Mouse (Mus musculus) liver, embryonic 14.5 days (tissue): Measurements from ENCODE around the gene Naa80. TPM values are rescaled to one million over a fixed set of nuclear protein-coding genes. Genes with fewer than 3 reads are reported as not detected.
A peak's percentile ranks its signal among the peaks of the same experiment; 100 is the strongest.

ENCODE experiments used
- ATAC-seq: fragments of 200-750 bp; cut with Nextera tagmentation; 2 replicates; pipeline ENCODE4 v1.8.0; 2017; ENCODE audit warnings: moderate number of reproducible peaks, mild to moderate bottlenecking, moderate library complexity; ENCODE audit not compliant: insufficient read depth
- DNase-seq, 3 experiments: peaks; one replicate each; pipeline ENCODE4 v3.0.0-alpha.2; 2012 to 2013; ENCODE audit warnings: low read depth in 3 of 3, low spot score in 3 of 3
- H3K27ac ChIP-seq: fragments of 300-500 bp; sonication (generic); 2 replicates; pipeline ENCODE4 v1.5.1; 2014; ENCODE audit warnings: moderate library complexity, mild to moderate bottlenecking, control low read depth, inconsistent platforms
- H3K27me3 ChIP-seq: fragments of 300-500 bp; sonication (generic); 2 replicates; pipeline ENCODE4 v1.6.1; 2014; ENCODE audit warnings: mild to moderate bottlenecking, low read length, moderate library complexity; ENCODE audit not compliant: control insufficient read depth, insufficient read depth
- H3K36me3 ChIP-seq: fragments of 300-500 bp; sonication (generic); replicated peaks from 2 replicates; pipeline ENCODE4 v1.6.1; 2014; ENCODE audit warnings: low read depth; ENCODE audit not compliant: control insufficient read depth, insufficient read depth
- H3K4me1 ChIP-seq, 2 experiments: fragments of 200-500 bp in 1 of 2; fragments of 300-500 bp in 1 of 2; sonication (generic) in 1 of 2; replicated peaks; 2 replicates each; pipeline ENCODE4 v1.6.1; 2012 to 2014; ENCODE audit warnings: antibody characterized with exemption in 1 of 2, inconsistent platforms in 1 of 2, low read length in 1 of 2; ENCODE audit not compliant: control insufficient read depth in 2 of 2, insufficient read depth in 2 of 2
- H3K4me2 ChIP-seq: fragments of 300-500 bp; sonication (generic); 2 replicates; pipeline ENCODE4 v1.6.1; 2014; ENCODE audit warnings: low read depth, mild to moderate bottlenecking, control low read depth, moderate library complexity
- H3K4me3 ChIP-seq, 2 experiments: fragments of 200-500 bp in 1 of 2; fragments of 300-500 bp in 1 of 2; sonication (generic) in 1 of 2; 2 replicates each; pipeline ENCODE4 v1.5.1; 2012 to 2014; ENCODE audit warnings: low read depth in 2 of 2, low read length in 2 of 2, mild to moderate bottlenecking in 2 of 2, control low read depth in 1 of 2, inconsistent platforms in 1 of 2, moderate library complexity in 1 of 2; ENCODE audit not compliant: insufficient read depth in 1 of 2
- H3K9ac ChIP-seq: fragments of 300-500 bp; sonication (generic); replicated peaks from 2 replicates; pipeline ENCODE4 v1.6.1; 2014; ENCODE audit warnings: mild to moderate bottlenecking, control low read depth, moderate library complexity
- H3K9me3 ChIP-seq: fragments of 300-500 bp; sonication (generic); 2 replicates; pipeline ENCODE4 v1.6.1; 2016; ENCODE audit warnings: low read length, mixed read lengths; ENCODE audit not compliant: control insufficient read depth
- CTCF ChIP-seq: IDR thresholded peaks from 2 replicates; pipeline ENCODE4 v1.5.1; 2016; ENCODE audit warnings: antibody characterized with exemption, low read depth, control low read depth
- EP300 ChIP-seq: IDR thresholded peaks from 2 replicates; pipeline ENCODE4 v1.6.1; 2016; ENCODE audit warnings: antibody characterized with exemption, low read depth
- WGBS: fragments of 180-500 bp; shearing (Covaris S2); extraction: QIAGEN DNeasy Blood & Tissue Kit; methylation state at CpG from one replicate; pipeline ENCODE4 v1.1.7; 2014; ENCODE audit not compliant: insufficient replicate concordance; 5-methylcytosine and 5-hydroxymethylcytosine counted together
- polyA plus RNA-seq, 2 experiments: library from polyadenylated mRNA; depleted of rRNA in 1 of 2; stranded (reverse) in 1 of 2; unstranded in 1 of 2; fragments of >200 nt; fragmentation: Nextera tagmentation in 1 of 2; extraction: Ambion mirVana in 1 of 2; gene quantifications; 2 replicates each; pipeline versions ENCODE4 v1.2.1 to v1.2.3; 2012 to 2014

Gene Naa80
- polyA plus RNA-seq, 2 experiments: 8.9 to 11.4 TPM

GRCm38 (mm10) chr9:107609433-107609830 is 30.7 kb downstream of the Naa80 start:
- no peak overlapping the region for H3K4me3 ChIP-seq
- no peak for DNase-seq
- H3K36me3 ChIP-seq: no peaks in the 10 kb centered on the region
- no peaks in the 10 kb centered on the region for H3K9me3 ChIP-seq
- H3K27ac ChIP-seq: no peak overlapping the region
- 72% methylated on average over 4 of the region's 4 CpGs for WGBS
- H3K9ac ChIP-seq: no peak overlapping the region
- H3K4me1 ChIP-seq: peaks cover 5 to 20% of the 10 kb centered on the region in 2 experiments
- TF ChIP-seq CTCF: no peak
- no peak for TF ChIP-seq EP300
- no peaks in the 10 kb centered on the region for H3K27me3 ChIP-seq
- no peak overlapping the region for H3K4me2 ChIP-seq
- no peak for ATAC-seq

GRCm38 (mm10) chr9:107611456-107612190 is 32.9 kb downstream of the Naa80 start:
- Histone ChIP-seq H3K9ac (no peak overlapping the region), H3K36me3 (peaks cover 20% of the 10 kb centered on the region), H3K27ac (no peak overlapping the region), H3K4me2 (peak overlapping the region; percentile 82), H3K4me3 (no peak overlapping the region), H3K27me3 (no peaks in the 10 kb centered on the region), H3K4me1 (peaks cover 5 to 17% of the 10 kb centered on the region in 2 experiments), H3K9me3 (no peaks in the 10 kb centered on the region)
- WGBS: 36% methylated on average over 6 of the region's 6 CpGs
- no peak for TF ChIP-seq CTCF
- TF ChIP-seq EP300: no peak
- DNase-seq (no peak), ATAC-seq (0 out of 2 replicates have a peak, but pooled peaks have one; percentile 1)

- Histone ChIP-seq H3K4me2 (peak overlapping the region; percentile 82), H3K4me3 (peak overlapping the region; percentile 30 to 57), H3K27ac (peak overlapping the region; percentile 49), H3K9ac (peak overlapping the region; percentile 73), H3K36me3 (peaks cover 25% of the 10 kb centered on the region), H3K27me3 (no peaks in the 10 kb centered on the region), H3K4me1 (peaks cover 5 to 17% of the 10 kb centered on the region in 2 experiments), H3K9me3 (no peaks in the 10 kb centered on the region)
- ATAC-seq (peak; percentile 93), DNase-seq (peak; percentile 88 to 90 (median 90))
- WGBS: 4% methylated on average over 48 of the region's 48 CpGs
- TF ChIP-seq EP300 (no peak), CTCF (peak; percentile 91)
Observed at GRCm38 (mm10) chr9:107612191-107612944, 33.7 kb downstream of the Naa80 start.

DNA sequence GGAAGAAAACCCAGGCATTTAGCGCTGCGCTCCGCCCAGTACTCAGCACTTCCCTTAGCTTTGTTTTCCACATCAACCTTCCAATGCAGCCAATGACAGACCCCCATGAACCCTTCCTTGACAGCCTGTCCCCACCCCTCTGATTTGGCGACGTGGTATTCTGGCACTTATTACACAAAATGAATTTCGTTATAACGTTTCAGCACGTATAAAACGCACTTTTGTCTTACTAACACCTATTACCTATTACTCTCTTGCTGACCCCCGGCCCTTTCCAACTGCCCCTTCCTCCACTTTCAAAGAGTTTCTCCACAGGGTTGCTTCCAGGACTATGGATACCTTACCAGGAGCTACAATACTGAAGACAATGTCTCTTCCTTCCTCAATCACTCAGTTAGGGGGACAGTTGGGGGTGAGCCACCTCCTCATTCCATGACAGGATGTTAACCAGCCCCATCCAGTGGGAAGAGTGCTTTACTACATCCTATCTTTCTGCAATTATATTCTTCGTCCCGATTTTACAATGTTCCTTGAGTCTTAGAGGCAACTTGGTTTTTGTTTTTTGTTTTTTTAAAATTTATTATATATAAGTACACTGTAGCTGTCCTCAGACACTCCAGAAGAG is 34.4 kb downstream of the Naa80 start:
- H3K27ac ChIP-seq: peak overlapping the region; percentile 31
- no peak for DNase-seq
- TF ChIP-seq EP300 (0 out of 2 replicates have a peak, but pooled peaks have one; percentile 7), CTCF (no peak; the same call in 1 of the 2 replicates)
- no peaks in the 10 kb centered on the region for H3K27me3 ChIP-seq
- peak overlapping the region; percentile 82 for H3K4me2 ChIP-seq
- H3K4me1 ChIP-seq: peaks cover 5 to 15% of the 10 kb centered on the region in 2 experiments
- H3K36me3 ChIP-seq: peaks cover 27% of the 10 kb centered on the region
- ATAC-seq: no peak
- no peaks in the 10 kb centered on the region for H3K9me3 ChIP-seq
- H3K4me3 ChIP-seq: peak overlapping the region; percentile 45 to 57
- 8% methylated on average over 12 of the region's 12 CpGs for WGBS
- H3K9ac ChIP-seq: peak overlapping the region; percentile 73
